Mouse (Mus musculus) left cerebral cortex, postnatal 36 days (tissue): ENCODE data around the gene Fermt3. TPM values are rescaled to one million over a fixed set of nuclear protein-coding genes. Genes with fewer than 3 reads are reported as not detected.

Source experiments
- DNase-seq, 2 experiments: peaks; one replicate each; pipeline ENCODE4 v3.0.0; 2021 to 2022; ENCODE audit warnings: low spot score in 2 of 2, mixed read lengths in 1 of 2
- intact Hi-C: fragments of 180-260 bp; cut with DNase I; formaldehyde crosslinking; loops from one replicate; pipeline ENCODE4 v1.15.1; 2025
- total RNA-seq, 2 experiments: library from RNA; stranded (reverse); gene quantifications; 2 replicates each; pipeline ENCODE4 v1.2.3; 2021

The Fermt3 gene
- total RNA-seq, 2 experiments from 2014 or later = 3.7 to 4.9 TPM

- no peak for DNase-seq
- intact Hi-C loops = loop anchor here (2.0 kb wide), 1 partner anchor 57 kb away; the partner anchor contains the start of gene Esrra
Measured at GRCm38 (mm10) chr19:6977759-6978638, 41.3 kb downstream of the Fermt3 start.

GRCm38 (mm10) chr19:6975537-6976521 lies 43.4 kb downstream of the Fermt3 start, which contains the start of gene Plcb3:
Gene Plcb3, minus strand, starts transcription at chr19:6976470.
- peak in 1 of 2 experiments; percentile 46 for DNase-seq
- intact Hi-C loops = no loop called here

- intact Hi-C loops = no loop called here
- DNase-seq = peak; percentile 75 to 80
Measured at GRCm38 (mm10) chr19:6974211-6975205, 44.8 kb downstream of the Fermt3 start, which contains the start of gene Ppp1r14b. Gene Ppp1r14b, plus strand, starts transcription at chr19:6974968.

- DNase-seq = no peak
Measured at GRCm38 (mm10) chr19:6973581-6974190, 45.6 kb downstream of the Fermt3 start.

GRCm38 (mm10) chr19:6972247-6972917 lies 46.9 kb downstream of the Fermt3 start:
- no peak for DNase-seq
- intact Hi-C loops = loop anchor here (2.0 kb wide), 1 partner anchor 22 kb away; no protein-coding TSS in a partner anchor

More at GRCm38 (mm10) chr19:6973581-6974190, 45.6 kb downstream of the Fermt3 start:
- intact Hi-C loops = loop anchor here (2.0 kb wide), 1 partner anchor 23 kb away; no protein-coding TSS in a partner anchor

GRCm38 (mm10) chr19:6971644-6972043 lies 47.6 kb downstream of the Fermt3 start:
- DNase-seq = no peak
- intact Hi-C loops = loop anchor here (2.0 kb wide), 1 partner anchor 21 kb away; no protein-coding TSS in a partner anchor

GRCm38 (mm10) chr19:6970460-6971085 lies 48.7 kb downstream of the Fermt3 start:
- intact Hi-C loops = no loop called here
- DNase-seq = no peak

- intact Hi-C loops = no loop called here
- peak in 1 of 2 experiments; percentile 30 for DNase-seq
Measured at GRCm38 (mm10) chr19:6969665-6970381, 49.4 kb downstream of the Fermt3 start.

GRCm38 (mm10) chr19:6969291-6969664 lies 50.0 kb downstream of the Fermt3 start:
- DNase-seq = no peak
- intact Hi-C loops = no loop called here

- no peak for DNase-seq
- intact Hi-C loops = no loop called here
Measured at GRCm38 (mm10) chr19:6968491-6969271, 50.6 kb downstream of the Fermt3 start.

- DNase-seq = no peak
- intact Hi-C loops = no loop called here
Measured at GRCm38 (mm10) chr19:6956461-6956860, 62.8 kb downstream of the Fermt3 start.

- intact Hi-C loops = no loop called here
- DNase-seq = no peak
Measured at GRCm38 (mm10) chr19:6955424-6955823, 63.8 kb downstream of the Fermt3 start.

GRCm38 (mm10) chr19:6954046-6954445 lies 65.2 kb downstream of the Fermt3 start:
- intact Hi-C loops = no loop called here

GRCm38 (mm10) chr19:6952712-6953037 lies 66.6 kb downstream of the Fermt3 start:
- DNase-seq = no peak
- intact Hi-C loops = no loop called here

More at GRCm38 (mm10) chr19:6954046-6954445, 65.2 kb downstream of the Fermt3 start:
- no peak for DNase-seq

GRCm38 (mm10) chr19:6951994-6952711 lies 67.1 kb downstream of the Fermt3 start:
- intact Hi-C loops = loop anchor here (2.0 kb wide), 1 partner anchor 21 kb away; no protein-coding TSS in a partner anchor
- DNase-seq = peak; percentile 65 to 73
